Mouse (Mus musculus) G1E (cell line): ENCODE data around the gene Lalba. TPM values are rescaled to one million over a fixed set of nuclear protein-coding genes. Genes with fewer than 3 reads are reported as not detected.

ENCODE experiments used
- ATAC-seq: 2 replicates; pipeline ENCODE4 v1.8.0; 2016; ENCODE audit warnings: mild to moderate bottlenecking; ENCODE audit not compliant: insufficient number of reproducible peaks, poor library complexity, low FRiP score, severe bottlenecking; ENCODE audit errors: extremely low read depth
- DNase-seq: peaks from one replicate; pipeline ENCODE4 v3.0.0; 2012; ENCODE audit warnings: low spot score
- H3K27me3 ChIP-seq: 2 replicates; pipeline ENCODE4 v1.6.1; 2012; ENCODE audit warnings: mild to moderate bottlenecking, low read length, inconsistent platforms; ENCODE audit not compliant: insufficient read depth
- H3K36me3 ChIP-seq: replicated peaks from 2 replicates; pipeline ENCODE3; 2012; ENCODE audit warnings: mild to moderate bottlenecking, inconsistent platforms
- H3K4me1 ChIP-seq: 2 replicates; pipeline ENCODE4 v1.6.1; 2012; ENCODE audit warnings: low read depth, low read length, inconsistent platforms, mixed read lengths; ENCODE audit not compliant: insufficient read depth
- H3K4me3 ChIP-seq: 2 replicates; pipeline ENCODE4 v1.5.1; 2012; ENCODE audit warnings: low read depth, mild to moderate bottlenecking, inconsistent platforms, low read length, moderate library complexity, mixed read lengths
- H3K9me3 ChIP-seq: replicated peaks from 2 replicates; pipeline ENCODE4 v1.6.1; 2012; ENCODE audit warnings: inconsistent platforms
- CTCF ChIP-seq: IDR thresholded peaks from 2 replicates; pipeline ENCODE4 v1.5.1; 2012; ENCODE audit warnings: low read depth, low read length, inconsistent platforms, mixed read lengths
- GATA1 ChIP-seq: IDR thresholded peaks from 2 replicates; pipeline ENCODE4 v1.6.1; 2012; ENCODE audit warnings: borderline replicate concordance, low read length, inconsistent platforms, mixed read lengths
- GATA2 ChIP-seq: IDR thresholded peaks from 2 replicates; pipeline ENCODE4 v1.6.1; 2012; ENCODE audit warnings: low read depth, low read length, inconsistent platforms, borderline replicate concordance
- POLR2AphosphoS5 ChIP-seq: IDR thresholded peaks from 2 replicates; pipeline ENCODE4 v1.6.1; 2012; ENCODE audit warnings: low read depth, low read length, inconsistent platforms; ENCODE audit not compliant: insufficient replicate concordance
- TAL1 ChIP-seq: conservative IDR thresholded peaks from 2 replicates; pipeline ENCODE4 v1.6.1; 2012; ENCODE audit warnings: low read depth, low read length, inconsistent platforms, mixed read lengths
- polyA plus RNA-seq: library from polyadenylated mRNA; stranded (reverse); fragments of >175 nt; gene quantifications from 2 replicates; pipeline ENCODE4 v1.2.3, GENCODE M21; 2012
- total RNA-seq, 2 experiments: library from RNA; stranded (forward) in 1 of 2; stranded (reverse) in 1 of 2; fragments of 200-1000 nt in 1 of 2; fragments of >200 nt in 1 of 2; fragmentation: Nextera tagmentation in 1 of 2; gene quantifications; 2 replicates each; pipeline ENCODE4 v1.2.3; 2014 to 2017

Lalba gene
- total and polyA plus RNA-seq, 3 experiments = not detected

DNA sequence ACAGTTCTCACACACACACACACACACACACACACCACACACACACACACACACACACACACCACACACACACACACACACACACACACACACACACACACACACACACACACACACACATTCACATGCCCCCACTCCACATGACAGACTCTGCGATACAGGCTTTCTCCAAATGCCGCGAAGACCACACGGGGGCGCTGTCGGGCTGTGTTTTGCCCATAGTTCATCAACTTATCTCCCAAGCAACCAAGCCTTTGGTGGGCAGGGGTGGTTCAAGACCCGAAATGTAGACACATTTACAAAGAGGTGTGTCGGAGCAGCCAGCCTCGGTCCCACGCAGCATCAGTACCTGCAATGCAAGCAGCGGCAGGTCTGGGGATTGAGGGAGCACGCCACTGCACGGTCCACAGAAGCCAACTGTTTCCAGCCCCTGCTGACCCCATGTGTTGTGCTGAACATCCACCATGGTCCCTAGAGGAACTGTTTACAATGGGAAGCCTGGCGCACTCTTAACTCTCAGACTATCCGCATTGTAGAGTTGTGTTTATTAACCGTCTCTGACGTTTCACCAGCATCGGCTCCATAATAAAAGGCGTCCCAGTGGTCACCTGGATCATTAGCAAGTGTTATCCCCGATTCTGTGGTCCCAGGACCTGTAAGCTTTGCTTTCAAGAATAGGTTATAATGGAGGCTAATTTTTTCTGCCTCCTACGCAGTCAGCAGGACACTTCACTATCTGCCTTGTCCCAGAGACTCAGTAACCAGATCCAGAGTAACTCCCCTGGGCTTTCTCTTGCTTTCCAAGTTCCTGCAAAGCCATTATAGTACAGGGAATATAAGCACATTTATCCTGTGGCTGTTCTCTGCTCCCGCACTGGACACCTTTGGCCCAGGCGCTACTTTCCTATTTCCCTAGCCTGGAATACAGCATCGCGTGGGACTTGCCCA, 28.2 kb upstream of the Lalba start:
- peaks cover 19% of the 10 kb centered on the region for H3K27me3 ChIP-seq
- H3K4me3 ChIP-seq = no peak overlapping the region; the same call in 1 of the 2 replicates
- TF ChIP-seq GATA1 = no peak
- peak; percentile 67 for TF ChIP-seq CTCF
- no peak for TF ChIP-seq GATA2
- TF ChIP-seq POLR2AphosphoS5 = no peak
- peak; percentile 49 for DNase-seq
- no peaks in the 10 kb centered on the region for H3K9me3 ChIP-seq
- no peak for ATAC-seq
- peaks cover 43% of the 10 kb centered on the region for H3K4me1 ChIP-seq
- H3K36me3 ChIP-seq = no peaks in the 10 kb centered on the region

DNA sequence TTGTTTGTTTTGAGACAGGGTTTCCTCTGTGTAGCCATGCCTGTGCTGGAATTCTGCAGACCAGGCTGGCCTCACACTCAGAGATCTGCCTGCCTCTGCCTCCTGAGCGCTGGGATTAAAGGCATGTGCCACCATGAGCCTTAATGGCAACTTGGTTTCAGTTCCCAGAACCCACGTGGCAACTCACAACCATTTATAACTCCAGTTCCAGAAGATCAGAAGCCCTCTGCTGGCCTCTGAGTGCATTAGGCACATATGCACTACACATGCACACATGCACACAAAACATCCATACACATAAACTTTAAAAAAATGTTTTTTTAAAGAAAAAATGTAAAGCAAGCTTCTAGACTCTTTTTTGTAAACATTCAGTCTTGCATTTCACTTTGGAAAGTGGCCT, 26.9 kb upstream of the Lalba start:
- H3K9me3 ChIP-seq = no peaks in the 10 kb centered on the region
- H3K36me3 ChIP-seq = no peaks in the 10 kb centered on the region
- DNase-seq (no peak), ATAC-seq (no peak)
- peaks cover 24% of the 10 kb centered on the region for H3K27me3 ChIP-seq
- peaks cover 41% of the 10 kb centered on the region for H3K4me1 ChIP-seq
- H3K4me3 ChIP-seq = no peak overlapping the region
- no peak for TF ChIP-seq CTCF
- no peak for TF ChIP-seq TAL1
- TF ChIP-seq GATA2 = no peak
- no peak for TF ChIP-seq GATA1
- no peak for TF ChIP-seq POLR2AphosphoS5

DNA sequence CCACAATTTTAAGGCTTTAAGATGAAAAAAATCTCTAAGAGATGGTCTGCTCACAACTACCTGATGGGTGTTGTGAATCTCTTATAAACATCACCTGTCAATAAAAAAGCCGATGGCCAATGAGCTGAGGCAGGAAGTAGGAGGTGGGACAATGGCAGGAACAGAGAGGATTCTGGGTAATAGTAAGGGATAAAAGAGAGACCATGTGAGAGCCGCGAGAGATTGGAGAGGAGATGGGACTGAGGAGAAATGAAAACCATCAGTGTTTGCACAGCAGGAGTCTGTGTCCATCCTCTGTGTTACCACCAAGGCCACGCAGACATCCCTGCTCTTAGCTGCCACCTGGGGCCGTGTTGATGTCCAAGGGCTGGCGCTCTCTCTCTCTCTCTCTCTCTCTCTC, 24.8 kb upstream of the Lalba start:
- Histone ChIP-seq H3K4me3 (no peak overlapping the region), H3K36me3 (no peaks in the 10 kb centered on the region), H3K27me3 (peaks cover 28% of the 10 kb centered on the region), H3K9me3 (no peaks in the 10 kb centered on the region), H3K4me1 (peaks cover 25% of the 10 kb centered on the region)
- DNase-seq = no peak
- ATAC-seq = no peak
- TF ChIP-seq GATA2 = no peak
- TF ChIP-seq POLR2AphosphoS5 = no peak

DNA sequence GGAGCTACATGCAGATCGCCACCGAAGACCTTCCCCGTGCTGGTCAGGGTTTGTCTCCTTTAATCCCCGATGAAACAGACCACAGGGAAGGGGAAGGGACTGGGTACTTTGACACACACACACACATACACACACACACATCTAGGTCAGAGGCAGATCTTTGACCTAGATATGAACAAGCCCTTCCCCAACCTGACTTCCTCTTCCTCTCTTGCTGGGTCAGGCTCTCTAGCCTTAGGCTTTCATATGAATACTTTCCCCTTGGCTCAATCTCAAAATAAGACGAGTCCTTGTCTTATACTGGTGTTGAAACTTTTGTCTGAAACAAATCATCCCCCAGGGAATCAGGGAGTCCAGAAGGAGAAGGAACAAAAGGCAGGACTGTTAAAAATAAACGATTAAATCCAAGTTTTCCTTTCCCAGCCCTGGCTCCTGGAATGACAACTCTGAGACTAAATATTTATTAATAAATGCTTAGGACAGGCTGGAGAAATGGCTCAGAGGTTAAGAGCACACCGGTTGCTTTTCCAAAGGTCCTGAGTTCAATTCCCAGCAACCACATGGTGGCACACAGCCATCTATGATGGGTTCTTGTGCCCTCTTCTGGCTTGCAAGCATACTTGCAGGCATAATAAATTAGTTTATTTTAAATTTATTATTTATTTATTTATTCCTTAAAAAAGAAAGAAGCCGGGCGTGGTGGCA, 23.9 kb upstream of the Lalba start:
- TF ChIP-seq GATA1 (no peak), POLR2AphosphoS5 (no peak), GATA2 (no peak), CTCF (no peak), TAL1 (no peak)
- peaks cover 29% of the 10 kb centered on the region for H3K27me3 ChIP-seq
- H3K9me3 ChIP-seq = no peaks in the 10 kb centered on the region
- ATAC-seq (peak; percentile 42), DNase-seq (no peak)
- H3K4me3 ChIP-seq = no peak overlapping the region
- peaks cover 22% of the 10 kb centered on the region for H3K4me1 ChIP-seq
- H3K36me3 ChIP-seq = no peaks in the 10 kb centered on the region

DNA sequence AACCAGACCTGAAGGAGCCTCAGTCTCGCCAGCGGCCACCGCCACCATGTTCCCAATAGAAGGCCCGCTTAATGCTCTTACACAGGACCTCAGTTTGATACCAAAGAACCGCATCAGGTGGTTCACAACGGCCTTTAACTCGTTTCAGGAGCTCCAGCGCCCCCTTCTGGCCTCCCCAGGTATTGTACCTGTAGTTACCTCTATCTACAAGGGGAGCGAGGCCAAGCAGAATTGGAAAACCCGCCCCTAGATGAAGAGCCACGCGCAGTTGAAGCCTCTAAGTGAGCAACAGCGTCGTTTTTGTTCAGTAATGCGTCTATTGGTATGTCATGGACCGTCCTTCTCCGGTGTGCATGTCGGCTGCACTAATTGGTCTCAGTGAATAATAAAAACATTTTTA, 22.0 kb upstream of the Lalba start:
- no peaks in the 10 kb centered on the region for H3K9me3 ChIP-seq
- H3K4me3 ChIP-seq = no peak overlapping the region
- H3K27me3 ChIP-seq = peaks cover 39% of the 10 kb centered on the region
- no peaks in the 10 kb centered on the region for H3K36me3 ChIP-seq
- peak; percentile 40 for ATAC-seq
- H3K4me1 ChIP-seq = peaks cover 14% of the 10 kb centered on the region
- TF ChIP-seq TAL1 (no peak), CTCF (peak; percentile 82)
- DNase-seq = no peak

DNA sequence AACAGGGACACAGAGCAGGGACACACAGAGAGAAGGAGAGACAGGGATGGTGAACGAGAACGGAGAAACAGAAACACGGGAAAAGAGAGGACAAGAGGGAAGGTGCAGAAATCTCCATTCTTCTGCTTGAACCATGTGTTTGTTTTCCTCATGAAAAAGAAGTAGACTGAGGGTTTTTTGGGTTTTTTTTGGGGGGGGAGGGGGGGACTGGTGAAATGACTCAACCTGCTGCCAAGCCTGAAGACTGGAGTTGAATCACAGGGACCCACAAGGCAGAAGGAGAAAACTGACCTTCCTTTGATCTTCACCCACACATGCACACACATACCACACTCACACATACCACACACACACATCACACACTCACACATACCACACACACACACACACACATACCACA, 20.8 kb upstream of the Lalba start:
- Histone ChIP-seq H3K9me3 (no peaks in the 10 kb centered on the region), H3K4me3 (no peak overlapping the region), H3K4me1 (peaks cover 14% of the 10 kb centered on the region), H3K27me3 (peaks cover 32% of the 10 kb centered on the region), H3K36me3 (no peaks in the 10 kb centered on the region)
- DNase-seq (no peak), ATAC-seq (no peak)
- TF ChIP-seq GATA2 (no peak), CTCF (no peak), POLR2AphosphoS5 (no peak), TAL1 (no peak), GATA1 (no peak)
